Mouse (Mus musculus): Measurements from ENCODE around the gene B3gnt5. TPM values are rescaled to one million over a fixed set of nuclear protein-coding genes. Genes with fewer than 3 reads are reported as not detected.
"Not testable (repeated sequence)": the region's sequence is repeated elsewhere in the genome, so short reads cannot be mapped to it uniquely, and the experiment has no call there.

Gene B3gnt5
- 0.15 and 0.84 TPM in 2 replicates for polyA plus RNA-seq (2012; rRNA removed)

DNA sequence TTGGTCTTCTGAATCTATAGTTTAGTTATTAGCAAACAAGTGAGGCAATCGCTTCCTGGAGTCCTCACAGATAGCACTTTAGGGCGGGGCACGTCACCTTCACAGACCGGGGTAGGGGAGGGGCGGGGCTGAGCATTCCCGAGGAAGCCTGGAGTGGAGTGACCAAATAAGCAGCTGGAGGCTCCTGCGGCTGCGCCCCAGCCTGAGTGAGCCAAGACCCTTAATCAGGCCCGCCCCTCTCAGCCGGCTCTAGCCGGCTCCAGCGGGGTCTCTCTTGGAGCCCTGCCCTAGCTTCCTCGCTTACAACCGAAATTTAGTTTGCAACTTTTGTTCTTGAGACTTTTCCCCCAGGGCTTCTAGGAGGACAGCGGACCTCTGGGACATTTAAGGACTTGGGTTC lies at the start of gene B3gnt5:
B3gnt5 (plus strand) TSS at position 135 of the 400 bp plus-strand sequence.
- Histone ChIP-seq H3K36me3 (ENCODE audit: control insufficient read depth, insufficient read depth, low read length) (no peaks in the 10 kb centered on the region), H3K4me1 (ENCODE audit: control insufficient read depth, insufficient read depth, low read length) (no peaks in the 10 kb centered on the region), H3K27ac (ENCODE audit: insufficient read depth, low read depth, low read length) (no peak within 1 kb of the TSS), H3K27me3 (replicated peaks; ENCODE audit: control insufficient read depth, insufficient read depth, low read length) (peaks cover 2% of the 10 kb centered on the region), H3K4me3 (ENCODE audit: insufficient read depth, low read depth, low read length) (peak within 1 kb of the TSS; percentile 48)
- peak; percentile 29 for DNase-seq
- TF ChIP-seq POLR2A (IDR thresholded peaks at IDR 0.05; ENCODE audit: low read depth, low read length) (no peak), CTCF (conservative IDR thresholded peaks at IDR 0.05; ENCODE audit: insufficient read depth, insufficient read length, low read depth, low read length) (no peak)
- WGBS, result 3% methylated on average over 15 of the region's 15 CpGs

- Histone ChIP-seq H3K27ac (ENCODE audit: insufficient read depth, low read depth, low read length) (no peak overlapping the region), H3K4me3 (ENCODE audit: insufficient read depth, low read depth, low read length) (no peak overlapping the region), H3K27me3 (replicated peaks; ENCODE audit: control insufficient read depth, insufficient read depth, low read length) (no peaks in the 10 kb centered on the region), H3K36me3 (ENCODE audit: control insufficient read depth, insufficient read depth, low read length) (no peaks in the 10 kb centered on the region), H3K4me1 (ENCODE audit: control insufficient read depth, insufficient read depth, low read length) (no peaks in the 10 kb centered on the region)
- no peak for DNase-seq
- TF ChIP-seq POLR2A (IDR thresholded peaks at IDR 0.05; ENCODE audit: low read depth, low read length) (no peak), CTCF (conservative IDR thresholded peaks at IDR 0.05; ENCODE audit: insufficient read depth, insufficient read length, low read depth, low read length) (no peak)
- 40% methylated on average over 2 of the region's 2 CpGs for whole genome bisulfite sequencing
Measured at GRCm38 (mm10) chr16:19720959-19721358, 39.0 kb upstream of the B3gnt5 start.

DNA sequence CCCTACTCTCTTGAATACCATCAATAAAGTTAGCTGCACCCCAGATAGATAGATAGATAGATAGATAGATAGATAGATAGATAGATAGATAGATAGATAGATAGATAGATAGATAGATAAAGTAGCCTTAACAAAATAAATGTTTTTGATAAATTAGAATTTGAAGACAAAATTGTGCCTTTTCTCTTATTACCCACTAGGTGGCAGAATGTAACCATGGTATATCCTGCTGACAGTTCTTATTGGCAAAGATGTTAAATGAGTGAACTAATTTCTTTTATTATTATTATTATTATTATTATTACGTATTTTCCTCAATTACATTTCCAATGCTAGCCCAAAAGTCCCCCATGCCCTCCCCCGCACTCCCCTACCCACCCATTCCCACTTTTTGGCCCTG lies 35.9 kb upstream of the B3gnt5 start:
- not testable (repeated sequence) for H3K4me1 ChIP-seq (ENCODE audit: control insufficient read depth, insufficient read depth, low read length); DNase-seq; H3K27ac ChIP-seq (ENCODE audit: insufficient read depth, low read depth, low read length); H3K4me3 ChIP-seq (ENCODE audit: insufficient read depth, low read depth, low read length); H3K27me3 ChIP-seq (replicated peaks; ENCODE audit: control insufficient read depth, insufficient read depth, low read length); H3K36me3 ChIP-seq (ENCODE audit: control insufficient read depth, insufficient read depth, low read length)
- WGBS, result 34% methylated on average over 2 of the region's 2 CpGs

- 86% methylated on average over 1 of the region's 1 CpGs for WGBS
- Histone ChIP-seq H3K4me3 (ENCODE audit: insufficient read depth, low read depth, low read length) (no peak overlapping the region), H3K4me1 (ENCODE audit: control insufficient read depth, insufficient read depth, low read length) (no peaks in the 10 kb centered on the region)
Measured at GRCm38 (mm10) chr16:19732896-19733295, 27.1 kb upstream of the B3gnt5 start.

GRCm38 (mm10) chr16:19760505-19761496 lies 793 bp downstream of the B3gnt5 start:
- 1% methylated on average over 61 of the region's 61 CpGs for WGBS
- peaks cover 2% of the 10 kb centered on the region for H3K27me3 ChIP-seq (replicated peaks; ENCODE audit: control insufficient read depth, insufficient read depth, low read length)
- no peak overlapping the region for H3K27ac ChIP-seq (ENCODE audit: insufficient read depth, low read depth, low read length)
- peak; percentile 7 for DNase-seq
- peak overlapping the region; percentile 48 for H3K4me3 ChIP-seq (ENCODE audit: insufficient read depth, low read depth, low read length)
- no peaks in the 10 kb centered on the region for H3K36me3 ChIP-seq (ENCODE audit: control insufficient read depth, insufficient read depth, low read length)
- H3K4me1 ChIP-seq (ENCODE audit: control insufficient read depth, insufficient read depth, low read length), result no peaks in the 10 kb centered on the region
- TF ChIP-seq CTCF (conservative IDR thresholded peaks at IDR 0.05; ENCODE audit: insufficient read depth, insufficient read length, low read depth, low read length) (no peak), POLR2A (IDR thresholded peaks at IDR 0.05; ENCODE audit: low read depth, low read length) (no peak)

More at GRCm38 (mm10) chr16:19732896-19733295, 27.1 kb upstream of the B3gnt5 start:
- H3K27me3 ChIP-seq (replicated peaks; ENCODE audit: control insufficient read depth, insufficient read depth, low read length), result no peaks in the 10 kb centered on the region
- DNase-seq, result no peak
- no peaks in the 10 kb centered on the region for H3K36me3 ChIP-seq (ENCODE audit: control insufficient read depth, insufficient read depth, low read length)
- no peak for TF ChIP-seq CTCF (conservative IDR thresholded peaks at IDR 0.05; ENCODE audit: insufficient read depth, insufficient read length, low read depth, low read length)
- TF ChIP-seq POLR2A (IDR thresholded peaks at IDR 0.05; ENCODE audit: low read depth, low read length), result no peak
- no peak overlapping the region for H3K27ac ChIP-seq (ENCODE audit: insufficient read depth, low read depth, low read length)

DNA sequence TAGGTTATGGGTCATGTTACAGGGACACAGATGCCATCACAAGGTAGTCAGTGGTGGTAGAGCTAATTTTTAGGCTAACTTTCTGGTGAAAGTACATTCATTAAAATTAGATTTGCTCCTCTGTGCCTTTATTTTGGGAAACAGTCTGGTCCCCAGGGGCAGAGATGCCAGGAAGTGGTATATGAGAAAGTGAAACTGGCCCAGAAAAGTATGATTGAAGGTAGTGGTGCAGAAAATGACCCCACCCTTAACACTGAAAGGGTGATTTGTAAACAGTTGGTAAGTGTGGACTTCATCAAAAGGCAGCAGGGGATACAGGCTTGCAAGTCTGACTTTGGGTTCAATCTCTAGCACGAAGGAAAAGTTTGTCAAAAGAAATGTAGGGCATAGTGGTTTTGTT lies 1.7 kb downstream of the B3gnt5 start:
- Histone ChIP-seq H3K27me3 (replicated peaks; ENCODE audit: control insufficient read depth, insufficient read depth, low read length) (peaks cover 2% of the 10 kb centered on the region), H3K36me3 (ENCODE audit: control insufficient read depth, insufficient read depth, low read length) (no peaks in the 10 kb centered on the region), H3K4me1 (ENCODE audit: control insufficient read depth, insufficient read depth, low read length) (no peaks in the 10 kb centered on the region), H3K27ac (ENCODE audit: insufficient read depth, low read depth, low read length) (no peak overlapping the region), H3K4me3 (ENCODE audit: insufficient read depth, low read depth, low read length) (no peak overlapping the region)
- DNase-seq, result no peak
- no peak for TF ChIP-seq CTCF (conservative IDR thresholded peaks at IDR 0.05; ENCODE audit: insufficient read depth, insufficient read length, low read depth, low read length)
- TF ChIP-seq POLR2A (IDR thresholded peaks at IDR 0.05; ENCODE audit: low read depth, low read length), result no peak
- 83% methylated on average over 1 of the region's 1 CpGs for WGBS

- no peak for DNase-seq
- Histone ChIP-seq H3K27ac (ENCODE audit: insufficient read depth, low read depth, low read length) (no peak overlapping the region), H3K4me1 (ENCODE audit: control insufficient read depth, insufficient read depth, low read length) (no peaks in the 10 kb centered on the region), H3K27me3 (replicated peaks; ENCODE audit: control insufficient read depth, insufficient read depth, low read length) (no peaks in the 10 kb centered on the region), H3K36me3 (ENCODE audit: control insufficient read depth, insufficient read depth, low read length) (no peaks in the 10 kb centered on the region), H3K4me3 (ENCODE audit: insufficient read depth, low read depth, low read length) (no peak overlapping the region)
- WGBS, result 99% methylated on average over 3 of the region's 3 CpGs
- TF ChIP-seq POLR2A (IDR thresholded peaks at IDR 0.05; ENCODE audit: low read depth, low read length), result no peak
- 0 out of 2 replicates have a peak, but pooled peaks have one; percentile 2 for TF ChIP-seq CTCF (conservative IDR thresholded peaks at IDR 0.05; ENCODE audit: insufficient read depth, insufficient read length, low read depth, low read length)
Measured at GRCm38 (mm10) chr16:19766107-19766506, 6.1 kb downstream of the B3gnt5 start.

Measured in kidney, adult 2 months (tissue).